Mouse (Mus musculus) hindbrain, embryonic 14.5 days (tissue): Measurements from ENCODE around the gene Cacng8. TPM values are rescaled to one million over a fixed set of nuclear protein-coding genes. Genes with fewer than 3 reads are reported as not detected.

Experiments
- ATAC-seq: fragments of 200-750 bp; cut with Nextera tagmentation; 2 replicates; pipeline ENCODE4 v1.8.0; 2017; ENCODE audit warnings: moderate number of reproducible peaks, mild to moderate bottlenecking, moderate TSS enrichment, moderate library complexity; ENCODE audit not compliant: low FRiP score
- DNase-seq: peaks from one replicate; pipeline ENCODE4 v3.0.0-alpha.2; 2015; ENCODE audit warnings: low spot score
- H3K27ac ChIP-seq: fragments of 300-500 bp; sonication (generic); 2 replicates; pipeline ENCODE4 v1.5.1; 2014; ENCODE audit warnings: mild to moderate bottlenecking, moderate library complexity
- H3K27me3 ChIP-seq: fragments of 300-500 bp; sonication (generic); 2 replicates; pipeline ENCODE4 v1.6.1; 2014; ENCODE audit warnings: mild to moderate bottlenecking, low read length, mixed read lengths; ENCODE audit not compliant: control insufficient read depth, insufficient read depth
- H3K36me3 ChIP-seq: fragments of 300-500 bp; sonication (generic); replicated peaks from 2 replicates; pipeline ENCODE4 v1.6.1; 2014; ENCODE audit not compliant: control insufficient read depth, insufficient read depth
- H3K4me1 ChIP-seq: fragments of 300-500 bp; sonication (generic); replicated peaks from 2 replicates; pipeline ENCODE4 v1.6.1; 2014; ENCODE audit warnings: antibody characterized with exemption, low read length, mixed read lengths; ENCODE audit not compliant: control insufficient read depth, insufficient read depth
- H3K4me2 ChIP-seq: fragments of 300-500 bp; sonication (generic); replicated peaks from 2 replicates; pipeline ENCODE4 v1.6.1; 2014; ENCODE audit warnings: mild to moderate bottlenecking, moderate library complexity
- H3K4me3 ChIP-seq: fragments of 300-500 bp; sonication (generic); replicated peaks from 2 replicates; pipeline ENCODE4 v1.5.1; 2014; ENCODE audit warnings: mild to moderate bottlenecking, low read length
- H3K9ac ChIP-seq: fragments of 300-500 bp; sonication (generic); 2 replicates; pipeline ENCODE4 v1.6.1; 2014
- H3K9me3 ChIP-seq: fragments of 300-500 bp; sonication (generic); 2 replicates; pipeline ENCODE4 v1.6.1; 2016; ENCODE audit warnings: low read length; ENCODE audit not compliant: control insufficient read depth
- WGBS: fragments of 180-500 bp; shearing (Covaris S2); extraction: QIAGEN DNeasy Blood & Tissue Kit; methylation state at CpG from one replicate; pipeline ENCODE4 v1.1.7; 2014; 5-methylcytosine and 5-hydroxymethylcytosine counted together
- polyA plus RNA-seq: library from polyadenylated mRNA; unstranded; fragments of >200 nt; fragmentation: Nextera tagmentation; extraction: Ambion mirVana; gene quantifications from 2 replicates; pipeline ENCODE4 v1.2.1, GENCODE M21; 2014

Gene Cacng8
- polyA plus RNA-seq, 1 experiment from 2014 or later: 11.5 TPM

GRCm38 (mm10) chr7:3420466-3420865 is 30.0 kb downstream of the Cacng8 start:
- ATAC-seq (no peak), DNase-seq (no peak)
- Histone ChIP-seq H3K9me3 (no peaks in the 10 kb centered on the region), H3K4me1 (peaks cover 4% of the 10 kb centered on the region), H3K4me3 (no peak overlapping the region), H3K9ac (no peak overlapping the region), H3K36me3 (no peaks in the 10 kb centered on the region), H3K27ac (no peak overlapping the region), H3K27me3 (peaks cover 60% of the 10 kb centered on the region), H3K4me2 (no peak overlapping the region)
- WGBS: 57% methylated on average over 5 of the region's 5 CpGs

GRCm38 (mm10) chr7:3421297-3421696 is 30.8 kb downstream of the Cacng8 start:
- Histone ChIP-seq H3K9me3 (no peaks in the 10 kb centered on the region), H3K27ac (no peak overlapping the region), H3K4me1 (peaks cover 4% of the 10 kb centered on the region), H3K27me3 (peaks cover 61% of the 10 kb centered on the region), H3K4me2 (no peak overlapping the region), H3K36me3 (no peaks in the 10 kb centered on the region), H3K4me3 (no peak overlapping the region), H3K9ac (no peak overlapping the region)
- WGBS: 86% methylated on average over 3 of the region's 3 CpGs
- no peak for DNase-seq
- ATAC-seq: no peak

- 65% methylated on average over 7 of the region's 7 CpGs for WGBS
Measured at GRCm38 (mm10) chr7:3422051-3422450, 31.6 kb downstream of the Cacng8 start.

GRCm38 (mm10) chr7:3423430-3423829 is 32.9 kb downstream of the Cacng8 start:
- H3K36me3 ChIP-seq: no peaks in the 10 kb centered on the region
- H3K4me3 ChIP-seq: peak overlapping the region; percentile 17; the same call in 1 of the 2 replicates
- no peak overlapping the region for H3K27ac ChIP-seq
- under 1% methylated on average over 30 of the region's 30 CpGs for WGBS
- peak overlapping the region; percentile 43 for H3K4me2 ChIP-seq
- no peak for DNase-seq
- 0 out of 2 replicates have a peak overlapping the region, but pooled peaks have one; percentile 20 for H3K9ac ChIP-seq
- H3K27me3 ChIP-seq: peaks cover 49% of the 10 kb centered on the region
- no peaks in the 10 kb centered on the region for H3K9me3 ChIP-seq
- ATAC-seq: no peak
- peaks cover 4% of the 10 kb centered on the region for H3K4me1 ChIP-seq

More at GRCm38 (mm10) chr7:3422051-3422450, 31.6 kb downstream of the Cacng8 start:
- DNase-seq: no peak
- H3K36me3 ChIP-seq: no peaks in the 10 kb centered on the region
- H3K27ac ChIP-seq: no peak overlapping the region
- no peak for ATAC-seq
- H3K9ac ChIP-seq: no peak overlapping the region
- H3K9me3 ChIP-seq: no peaks in the 10 kb centered on the region
- H3K4me3 ChIP-seq: no peak overlapping the region
- peaks cover 54% of the 10 kb centered on the region for H3K27me3 ChIP-seq
- no peak overlapping the region for H3K4me2 ChIP-seq
- H3K4me1 ChIP-seq: peaks cover 4% of the 10 kb centered on the region

GRCm38 (mm10) chr7:3423895-3424294 is 33.4 kb downstream of the Cacng8 start, which contains the start of gene Cacng6:
Gene Cacng6 (plus strand): TSS chr7:3424195.
- Histone ChIP-seq H3K4me2 (peak within 1 kb of the TSS; percentile 43), H3K9ac (0 out of 2 replicates have a peak within 1 kb of the TSS, but pooled peaks have one; percentile 20), H3K4me3 (peak within 1 kb of the TSS; percentile 17; the same call in 1 of the 2 replicates), H3K9me3 (no peaks in the 10 kb centered on the region), H3K36me3 (no peaks in the 10 kb centered on the region), H3K4me1 (peaks cover 4% of the 10 kb centered on the region), H3K27ac (no peak within 1 kb of the TSS), H3K27me3 (peaks cover 49% of the 10 kb centered on the region)
- WGBS: 32% methylated on average over 4 of the region's 4 CpGs
- ATAC-seq: no peak
- no peak for DNase-seq

GRCm38 (mm10) chr7:3425141-3425540 is 34.7 kb downstream of the Cacng8 start:
- ATAC-seq (no peak), DNase-seq (no peak)
- Histone ChIP-seq H3K4me2 (no peak overlapping the region), H3K9ac (no peak overlapping the region), H3K36me3 (no peaks in the 10 kb centered on the region), H3K9me3 (no peaks in the 10 kb centered on the region), H3K4me1 (peaks cover 4% of the 10 kb centered on the region), H3K4me3 (no peak overlapping the region), H3K27me3 (peaks cover 49% of the 10 kb centered on the region), H3K27ac (no peak overlapping the region)
- 92% methylated on average over 5 of the region's 5 CpGs for WGBS

GRCm38 (mm10) chr7:3430161-3430560 is 39.7 kb downstream of the Cacng8 start:
- DNase-seq (no peak), ATAC-seq (no peak)
- no peaks in the 10 kb centered on the region for H3K36me3 ChIP-seq
- H3K4me3 ChIP-seq: no peak overlapping the region
- peaks cover 10% of the 10 kb centered on the region; the same call in 1 of the 2 replicates for H3K27me3 ChIP-seq
- WGBS: 82% methylated on average over 6 of the region's 6 CpGs
- H3K9me3 ChIP-seq: no peaks in the 10 kb centered on the region
- H3K4me2 ChIP-seq: no peak overlapping the region
- H3K9ac ChIP-seq: no peak overlapping the region
- H3K27ac ChIP-seq: no peak overlapping the region
- H3K4me1 ChIP-seq: no peaks in the 10 kb centered on the region

GRCm38 (mm10) chr7:3432066-3432465 is 41.6 kb downstream of the Cacng8 start:
- Histone ChIP-seq H3K27me3 (no peaks in the 10 kb centered on the region), H3K4me2 (no peak overlapping the region), H3K36me3 (no peaks in the 10 kb centered on the region), H3K4me3 (no peak overlapping the region), H3K4me1 (no peaks in the 10 kb centered on the region), H3K9me3 (no peaks in the 10 kb centered on the region), H3K9ac (no peak overlapping the region), H3K27ac (no peak overlapping the region)
- DNase-seq (no peak), ATAC-seq (no peak)
- WGBS: 78% methylated on average over 1 of the region's 1 CpGs

- H3K27me3 ChIP-seq: no peaks in the 10 kb centered on the region
- H3K9me3 ChIP-seq: no peaks in the 10 kb centered on the region
- WGBS: 45% methylated on average over 5 of the region's 5 CpGs
- DNase-seq (no peak), ATAC-seq (no peak)
- no peak overlapping the region for H3K4me3 ChIP-seq
- H3K4me1 ChIP-seq: no peaks in the 10 kb centered on the region
- H3K36me3 ChIP-seq: no peaks in the 10 kb centered on the region
- H3K4me2 ChIP-seq: no peak overlapping the region
- no peak overlapping the region for H3K27ac ChIP-seq
- H3K9ac ChIP-seq: no peak overlapping the region
Measured at GRCm38 (mm10) chr7:3437941-3438340, 47.5 kb downstream of the Cacng8 start.

- Histone ChIP-seq H3K9me3 (no peaks in the 10 kb centered on the region), H3K9ac (no peak overlapping the region), H3K27me3 (no peaks in the 10 kb centered on the region), H3K4me3 (no peak overlapping the region), H3K4me1 (no peaks in the 10 kb centered on the region), H3K4me2 (no peak overlapping the region), H3K27ac (no peak overlapping the region), H3K36me3 (no peaks in the 10 kb centered on the region)
- DNase-seq: no peak
- no peak for ATAC-seq
- WGBS: 92% methylated on average over 10 of the region's 11 CpGs
Measured at GRCm38 (mm10) chr7:3439984-3440383, 49.5 kb downstream of the Cacng8 start.
